Mouse (Mus musculus): ENCODE data around the gene Prkce. TPM values are rescaled to one million over a fixed set of nuclear protein-coding genes. Genes with fewer than 3 reads are reported as not detected.

Prkce gene
- polyA plus RNA-seq, 1 experiment from 2014 or later = 6.3 TPM

- no peaks in the 10 kb centered on the region for H3K9me3 ChIP-seq
- 81% methylated on average over 5 of the region's 5 CpGs for WGBS
- H3K4me2 ChIP-seq = no peak overlapping the region
- ATAC-seq (ENCODE audit: insufficient read depth, low FRiP score, low read depth) = no peak
- no peak overlapping the region for H3K4me3 ChIP-seq (replicated peaks)
- no peaks in the 10 kb centered on the region for H3K27me3 ChIP-seq (replicated peaks)
- no peak overlapping the region for H3K27ac ChIP-seq
- H3K36me3 ChIP-seq = no peaks in the 10 kb centered on the region
- no peak overlapping the region for H3K9ac ChIP-seq
- no peaks in the 10 kb centered on the region for H3K4me1 ChIP-seq
Measured at GRCm38 (mm10) chr17:86392475-86392874, 224.9 kb downstream of the Prkce start.

- Histone ChIP-seq H3K9ac (no peak overlapping the region), H3K4me3 (replicated peaks) (no peak overlapping the region), H3K4me2 (no peak overlapping the region), H3K4me1 (no peaks in the 10 kb centered on the region), H3K27me3 (replicated peaks) (no peaks in the 10 kb centered on the region), H3K9me3 (no peaks in the 10 kb centered on the region), H3K27ac (no peak overlapping the region), H3K36me3 (no peaks in the 10 kb centered on the region)
- ATAC-seq (ENCODE audit: insufficient read depth, low FRiP score, low read depth) = no peak
- 92% methylated on average over 10 of the region's 10 CpGs for WGBS
Measured at GRCm38 (mm10) chr17:86393191-86393590, 225.6 kb downstream of the Prkce start.

GRCm38 (mm10) chr17:86397097-86397496, 229.5 kb downstream of the Prkce start:
- no peaks in the 10 kb centered on the region for H3K4me1 ChIP-seq
- no peaks in the 10 kb centered on the region for H3K36me3 ChIP-seq
- H3K4me2 ChIP-seq = no peak overlapping the region
- no peak for ATAC-seq (ENCODE audit: insufficient read depth, low FRiP score, low read depth)
- H3K27me3 ChIP-seq (replicated peaks) = no peaks in the 10 kb centered on the region
- no peak overlapping the region for H3K4me3 ChIP-seq (replicated peaks)
- H3K27ac ChIP-seq = no peak overlapping the region
- H3K9me3 ChIP-seq = no peaks in the 10 kb centered on the region
- no peak overlapping the region for H3K9ac ChIP-seq

- no peak overlapping the region for H3K27ac ChIP-seq
- no peaks in the 10 kb centered on the region for H3K36me3 ChIP-seq
- H3K4me1 ChIP-seq = no peaks in the 10 kb centered on the region
- no peak overlapping the region for H3K4me3 ChIP-seq (replicated peaks)
- no peak overlapping the region for H3K4me2 ChIP-seq
- H3K9me3 ChIP-seq = no peaks in the 10 kb centered on the region
- no peak for ATAC-seq (ENCODE audit: insufficient read depth, low FRiP score, low read depth)
- no peaks in the 10 kb centered on the region for H3K27me3 ChIP-seq (replicated peaks)
- 76% methylated on average over 5 of the region's 5 CpGs for WGBS
- no peak overlapping the region for H3K9ac ChIP-seq
Measured at GRCm38 (mm10) chr17:86397647-86398046, 230.1 kb downstream of the Prkce start.

GRCm38 (mm10) chr17:86398226-86398625, 230.6 kb downstream of the Prkce start:
- Histone ChIP-seq H3K4me2 (no peak overlapping the region), H3K27me3 (replicated peaks) (no peaks in the 10 kb centered on the region), H3K27ac (no peak overlapping the region), H3K9me3 (no peaks in the 10 kb centered on the region), H3K4me1 (no peaks in the 10 kb centered on the region), H3K36me3 (no peaks in the 10 kb centered on the region), H3K9ac (no peak overlapping the region), H3K4me3 (replicated peaks) (no peak overlapping the region)
- WGBS = 95% methylated on average over 1 of the region's 1 CpGs
- no peak for ATAC-seq (ENCODE audit: insufficient read depth, low FRiP score, low read depth)

- no peak overlapping the region for H3K4me2 ChIP-seq
- no peaks in the 10 kb centered on the region for H3K36me3 ChIP-seq
- H3K4me3 ChIP-seq (replicated peaks) = no peak overlapping the region
- no peak; the same call in 1 of the 2 replicates for ATAC-seq (ENCODE audit: insufficient read depth, low FRiP score, low read depth)
- no peaks in the 10 kb centered on the region for H3K4me1 ChIP-seq
- no peaks in the 10 kb centered on the region for H3K27me3 ChIP-seq (replicated peaks)
- 64% methylated on average over 4 of the region's 4 CpGs for WGBS
- H3K9ac ChIP-seq = no peak overlapping the region
- H3K9me3 ChIP-seq = no peaks in the 10 kb centered on the region
- H3K27ac ChIP-seq = no peak overlapping the region
Measured at GRCm38 (mm10) chr17:86400032-86400431, 232.4 kb downstream of the Prkce start.

GRCm38 (mm10) chr17:86404795-86405501, 237.4 kb downstream of the Prkce start:
- Histone ChIP-seq H3K4me2 (no peak overlapping the region), H3K27me3 (replicated peaks) (no peaks in the 10 kb centered on the region), H3K9me3 (no peaks in the 10 kb centered on the region), H3K4me3 (replicated peaks) (no peak overlapping the region), H3K9ac (no peak overlapping the region), H3K4me1 (peaks cover 8% of the 10 kb centered on the region; the same call in 1 of the 2 replicates), H3K36me3 (no peaks in the 10 kb centered on the region), H3K27ac (no peak overlapping the region)
- no peak for ATAC-seq (ENCODE audit: insufficient read depth, low FRiP score, low read depth)
- WGBS = 72% methylated on average over 11 of the region's 11 CpGs

GRCm38 (mm10) chr17:86405644-86406043, 238.1 kb downstream of the Prkce start:
- Histone ChIP-seq H3K27me3 (replicated peaks) (no peaks in the 10 kb centered on the region), H3K27ac (no peak overlapping the region), H3K9ac (no peak overlapping the region), H3K9me3 (no peaks in the 10 kb centered on the region), H3K4me1 (peaks cover 8% of the 10 kb centered on the region; the same call in 1 of the 2 replicates), H3K4me3 (replicated peaks) (no peak overlapping the region), H3K4me2 (no peak overlapping the region), H3K36me3 (no peaks in the 10 kb centered on the region)
- 47% methylated on average over 8 of the region's 8 CpGs for WGBS
- ATAC-seq (ENCODE audit: insufficient read depth, low FRiP score, low read depth) = no peak

GRCm38 (mm10) chr17:86407921-86408613, 240.5 kb downstream of the Prkce start:
- no peaks in the 10 kb centered on the region for H3K9me3 ChIP-seq
- no peak for ATAC-seq (ENCODE audit: insufficient read depth, low FRiP score, low read depth)
- H3K27me3 ChIP-seq (replicated peaks) = no peaks in the 10 kb centered on the region
- H3K9ac ChIP-seq = no peak overlapping the region
- no peak overlapping the region for H3K4me3 ChIP-seq (replicated peaks)
- no peak overlapping the region for H3K4me2 ChIP-seq
- WGBS = 77% methylated on average over 8 of the region's 8 CpGs
- H3K4me1 ChIP-seq = peaks cover 17% of the 10 kb centered on the region
- H3K27ac ChIP-seq = no peak overlapping the region
- H3K36me3 ChIP-seq = no peaks in the 10 kb centered on the region

GRCm38 (mm10) chr17:86408614-86409006, 241.0 kb downstream of the Prkce start:
- Histone ChIP-seq H3K36me3 (no peaks in the 10 kb centered on the region), H3K27ac (no peak overlapping the region), H3K4me1 (peaks cover 17% of the 10 kb centered on the region), H3K4me3 (replicated peaks) (no peak overlapping the region), H3K27me3 (replicated peaks) (no peaks in the 10 kb centered on the region), H3K9ac (no peak overlapping the region), H3K9me3 (no peaks in the 10 kb centered on the region), H3K4me2 (no peak overlapping the region)
- no peak for ATAC-seq (ENCODE audit: insufficient read depth, low FRiP score, low read depth)
- WGBS = 86% methylated on average over 5 of the region's 5 CpGs

- no peak overlapping the region for H3K9ac ChIP-seq
- no peaks in the 10 kb centered on the region for H3K27me3 ChIP-seq (replicated peaks)
- peaks cover 17% of the 10 kb centered on the region for H3K4me1 ChIP-seq
- WGBS = 86% methylated on average over 8 of the region's 8 CpGs
- no peak overlapping the region for H3K4me3 ChIP-seq (replicated peaks)
- H3K27ac ChIP-seq = no peak overlapping the region
- H3K36me3 ChIP-seq = no peaks in the 10 kb centered on the region
- no peak overlapping the region for H3K4me2 ChIP-seq
- no peaks in the 10 kb centered on the region for H3K9me3 ChIP-seq
- ATAC-seq (ENCODE audit: insufficient read depth, low FRiP score, low read depth) = no peak
Measured at GRCm38 (mm10) chr17:86409485-86409884, 241.9 kb downstream of the Prkce start.

- H3K4me2 ChIP-seq = no peak overlapping the region
- no peaks in the 10 kb centered on the region for H3K9me3 ChIP-seq
- H3K9ac ChIP-seq = no peak overlapping the region
- 75% methylated on average over 12 of the region's 12 CpGs for WGBS
- peaks cover 13% of the 10 kb centered on the region for H3K4me1 ChIP-seq
- H3K4me3 ChIP-seq (replicated peaks) = no peak overlapping the region
- no peak overlapping the region for H3K27ac ChIP-seq
- no peaks in the 10 kb centered on the region for H3K36me3 ChIP-seq
- no peak for ATAC-seq (ENCODE audit: insufficient read depth, low FRiP score, low read depth)
- no peaks in the 10 kb centered on the region for H3K27me3 ChIP-seq (replicated peaks)
Measured at GRCm38 (mm10) chr17:86410496-86410895, 242.9 kb downstream of the Prkce start.

All from stomach, embryonic 15.5 days (tissue).